Mouse (Mus musculus) stomach, postnatal 0 days (tissue): ENCODE data around the gene Crebl2. TPM values are rescaled to one million over a fixed set of nuclear protein-coding genes. Genes with fewer than 3 reads are reported as not detected.

Experiments
- ATAC-seq: fragments of 200-750 bp; cut with Nextera tagmentation; 2 replicates; pipeline ENCODE4 v1.8.0; 2017; ENCODE audit not compliant: low FRiP score, low TSS enrichment
- DNase-seq: peaks from one replicate; pipeline ENCODE4 v3.0.0-alpha.2; 2016; ENCODE audit warnings: low spot score
- H3K27ac ChIP-seq: fragments of 300-500 bp; sonication (generic); replicated peaks from 2 replicates; pipeline ENCODE4 v1.5.1; 2014; ENCODE audit warnings: mild to moderate bottlenecking, control low read depth
- H3K27me3 ChIP-seq: fragments of 300-500 bp; sonication (generic); 2 replicates; pipeline ENCODE4 v1.6.1; 2014; ENCODE audit warnings: low read length; ENCODE audit not compliant: control insufficient read depth, insufficient read depth
- H3K36me3 ChIP-seq: fragments of 300-500 bp; sonication (generic); 2 replicates; pipeline ENCODE4 v1.6.1; 2014; ENCODE audit warnings: low read length, mixed read lengths; ENCODE audit not compliant: control insufficient read depth, insufficient read depth
- H3K4me1 ChIP-seq: fragments of 300-500 bp; sonication (generic); replicated peaks from 2 replicates; pipeline ENCODE4 v1.6.1; 2014; ENCODE audit warnings: antibody characterized with exemption; ENCODE audit not compliant: control insufficient read depth, insufficient read depth
- H3K4me2 ChIP-seq: fragments of 300-500 bp; sonication (generic); replicated peaks from 2 replicates; pipeline ENCODE4 v1.6.1; 2014; ENCODE audit warnings: low read depth, mild to moderate bottlenecking, control low read depth, moderate library complexity
- H3K4me3 ChIP-seq: fragments of 300-500 bp; sonication (generic); 2 replicates; pipeline ENCODE4 v1.5.1; 2014; ENCODE audit warnings: low read depth, low read length, control low read depth
- H3K9ac ChIP-seq: fragments of 300-500 bp; sonication (generic); 2 replicates; pipeline ENCODE4 v1.6.1; 2014; ENCODE audit warnings: mild to moderate bottlenecking, low read length, control low read depth, mixed read lengths
- H3K9me3 ChIP-seq: fragments of 300-500 bp; sonication (generic); 2 replicates; pipeline ENCODE4 v1.6.1; 2016; ENCODE audit warnings: low read length; ENCODE audit not compliant: control insufficient read depth
- CTCF ChIP-seq: IDR thresholded peaks from 2 replicates; pipeline ENCODE4 v1.5.1; 2016; ENCODE audit warnings: antibody characterized with exemption, low read depth, mild to moderate bottlenecking, moderate library complexity
- EP300 ChIP-seq: optimal IDR thresholded peaks from 2 replicates; pipeline ENCODE3; 2016; ENCODE audit warnings: antibody characterized with exemption
- WGBS: fragments of 180-500 bp; shearing (Covaris S2); extraction: QIAGEN DNeasy Blood & Tissue Kit; methylation state at CpG from one replicate; pipeline ENCODE4 v1.1.7; 2014; 5-methylcytosine and 5-hydroxymethylcytosine counted together
- polyA plus RNA-seq: library from polyadenylated mRNA; unstranded; fragments of >200 nt; fragmentation: Nextera tagmentation; extraction: Ambion mirVana; gene quantifications from 2 replicates; pipeline ENCODE4 v1.2.1, GENCODE M21; 2015

Crebl2 gene
- polyA plus RNA-seq, 1 experiment from 2014 or later, result 4.7 TPM

DNA sequence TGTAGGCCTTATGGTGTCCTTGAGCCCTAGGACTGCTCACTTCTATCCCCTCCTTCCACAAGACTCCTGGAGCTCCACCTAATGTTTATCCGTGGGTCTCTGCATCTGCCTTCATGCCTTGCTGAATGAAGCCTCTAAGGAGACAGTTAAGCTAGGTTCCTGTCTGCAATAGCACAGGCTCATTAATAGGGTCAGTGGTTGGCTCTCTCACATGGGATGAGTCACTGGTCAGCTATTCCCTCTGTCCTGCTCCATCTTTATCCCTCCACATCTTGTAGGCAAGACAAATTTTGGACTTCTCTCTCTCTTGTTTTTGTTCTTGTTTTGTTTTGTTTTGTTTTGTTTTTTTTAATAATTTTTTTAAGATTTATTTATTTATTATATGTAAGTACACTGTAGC, 75.9 kb downstream of the Crebl2 start:
- no peak overlapping the region for H3K4me2 ChIP-seq
- no peak for TF ChIP-seq CTCF
- no peak for TF ChIP-seq EP300
- H3K36me3 ChIP-seq, result no peaks in the 10 kb centered on the region
- H3K4me3 ChIP-seq, result no peak overlapping the region
- H3K4me1 ChIP-seq, result no peaks in the 10 kb centered on the region
- no peak overlapping the region for H3K27ac ChIP-seq
- no peak overlapping the region for H3K9ac ChIP-seq
- no peak for ATAC-seq
- no peaks in the 10 kb centered on the region for H3K9me3 ChIP-seq
- no peaks in the 10 kb centered on the region for H3K27me3 ChIP-seq
- 87% methylated on average over 1 of the region's 1 CpGs for WGBS
- DNase-seq, result no peak

Other genes with a start within 250 kb of the Crebl2 start
- gene Mansc1, start 197.7 kb upstream of the Crebl2 start, polyA plus RNA-seq, result 17.1 and 18.2 TPM in 2 replicates
- 17.7 and 20.7 TPM in 2 replicates for gene Borcs5, start 190.6 kb upstream of the Crebl2 start, polyA plus RNA-seq
- 8.6 and 10.6 TPM in 2 replicates for gene Dusp16, start 37.5 kb upstream of the Crebl2 start, polyA plus RNA-seq
- gene Gpr19, start 68.4 kb downstream of the Crebl2 start, polyA plus RNA-seq, result 6.6 and 6.9 TPM in 2 replicates
- 11.7 and 14.4 TPM in 2 replicates for gene Cdkn1b, start 90.2 kb downstream of the Crebl2 start, polyA plus RNA-seq
- 1.5 and 1.8 TPM in 2 replicates for gene Apold1, start 151.6 kb downstream of the Crebl2 start, polyA plus RNA-seq
- 46.0 and 47.7 TPM in 2 replicates for gene Ddx47, start 181.5 kb downstream of the Crebl2 start, polyA plus RNA-seq
- gene Gprc5a, start 235.5 kb downstream of the Crebl2 start, polyA plus RNA-seq, result 9.8 and 13.5 TPM in 2 replicates